Mouse (Mus musculus): Measurements from ENCODE around the gene Igf2bp1. TPM values are rescaled to one million over a fixed set of nuclear protein-coding genes. Genes with fewer than 3 reads are reported as not detected.

Gene Igf2bp1
- 11.9 and 13.4 TPM in 2 replicates for polyA plus RNA-seq (2012; rRNA removed)

- no peak for TF ChIP-seq CTCF (IDR thresholded peaks at IDR 0.05; ENCODE audit: borderline replicate concordance, extremely low read depth, insufficient read depth, insufficient read length)
- no peak for TF ChIP-seq POLR2A (IDR thresholded peaks at IDR 0.05; ENCODE audit: borderline replicate concordance, extremely low read depth, insufficient read depth, insufficient read length, poor library complexity, severe bottlenecking)
- peak; percentile 91 for DNase-seq (ENCODE audit: low read depth)
These were observed at the start of gene Igf2bp1 for GRCm38 (mm10) chr11:96005403-96006271. TSS of gene Igf2bp1 (minus strand) at chr11:96005940.

GRCm38 (mm10) chr11:96050854-96051253 is 45.1 kb upstream of the Igf2bp1 start:
- DNase-seq (ENCODE audit: low read depth): no peak
- no peak for TF ChIP-seq CTCF (IDR thresholded peaks at IDR 0.05; ENCODE audit: borderline replicate concordance, extremely low read depth, insufficient read depth, insufficient read length)
- no peak for TF ChIP-seq POLR2A (IDR thresholded peaks at IDR 0.05; ENCODE audit: borderline replicate concordance, extremely low read depth, insufficient read depth, insufficient read length, poor library complexity, severe bottlenecking)

- TF ChIP-seq POLR2A (IDR thresholded peaks at IDR 0.05; ENCODE audit: borderline replicate concordance, extremely low read depth, insufficient read depth, insufficient read length, poor library complexity, severe bottlenecking) (no peak), CTCF (IDR thresholded peaks at IDR 0.05; ENCODE audit: borderline replicate concordance, extremely low read depth, insufficient read depth, insufficient read length) (no peak)
- DNase-seq (ENCODE audit: low read depth): no peak
These were observed 44.2 kb upstream of the Igf2bp1 start for GRCm38 (mm10) chr11:96049939-96050338.

GRCm38 (mm10) chr11:96047469-96048373 is 42.0 kb upstream of the Igf2bp1 start:
- DNase-seq (ENCODE audit: low read depth): no peak
- TF ChIP-seq CTCF (IDR thresholded peaks at IDR 0.05; ENCODE audit: borderline replicate concordance, extremely low read depth, insufficient read depth, insufficient read length): no peak
- no peak for TF ChIP-seq POLR2A (IDR thresholded peaks at IDR 0.05; ENCODE audit: borderline replicate concordance, extremely low read depth, insufficient read depth, insufficient read length, poor library complexity, severe bottlenecking)

GRCm38 (mm10) chr11:96046793-96047192 is 41.1 kb upstream of the Igf2bp1 start:
- DNase-seq (ENCODE audit: low read depth): no peak
- TF ChIP-seq CTCF (IDR thresholded peaks at IDR 0.05; ENCODE audit: borderline replicate concordance, extremely low read depth, insufficient read depth, insufficient read length): no peak
- TF ChIP-seq POLR2A (IDR thresholded peaks at IDR 0.05; ENCODE audit: borderline replicate concordance, extremely low read depth, insufficient read depth, insufficient read length, poor library complexity, severe bottlenecking): no peak

- no peak for TF ChIP-seq POLR2A (IDR thresholded peaks at IDR 0.05; ENCODE audit: borderline replicate concordance, extremely low read depth, insufficient read depth, insufficient read length, poor library complexity, severe bottlenecking)
- no peak for TF ChIP-seq CTCF (IDR thresholded peaks at IDR 0.05; ENCODE audit: borderline replicate concordance, extremely low read depth, insufficient read depth, insufficient read length)
- DNase-seq (ENCODE audit: low read depth): no peak
These were observed 40.3 kb upstream of the Igf2bp1 start for GRCm38 (mm10) chr11:96046028-96046427.

- TF ChIP-seq CTCF (IDR thresholded peaks at IDR 0.05; ENCODE audit: borderline replicate concordance, extremely low read depth, insufficient read depth, insufficient read length) (no peak), POLR2A (IDR thresholded peaks at IDR 0.05; ENCODE audit: borderline replicate concordance, extremely low read depth, insufficient read depth, insufficient read length, poor library complexity, severe bottlenecking) (no peak)
- no peak for DNase-seq (ENCODE audit: low read depth)
These were observed 39.2 kb upstream of the Igf2bp1 start for GRCm38 (mm10) chr11:96044803-96045567.

- DNase-seq (ENCODE audit: low read depth): no peak
- TF ChIP-seq POLR2A (IDR thresholded peaks at IDR 0.05; ENCODE audit: borderline replicate concordance, extremely low read depth, insufficient read depth, insufficient read length, poor library complexity, severe bottlenecking) (no peak), CTCF (IDR thresholded peaks at IDR 0.05; ENCODE audit: borderline replicate concordance, extremely low read depth, insufficient read depth, insufficient read length) (no peak)
These were observed 32.8 kb upstream of the Igf2bp1 start for GRCm38 (mm10) chr11:96038560-96038959.

- no peak for DNase-seq (ENCODE audit: low read depth)
- TF ChIP-seq CTCF (IDR thresholded peaks at IDR 0.05; ENCODE audit: borderline replicate concordance, extremely low read depth, insufficient read depth, insufficient read length) (no peak), POLR2A (IDR thresholded peaks at IDR 0.05; ENCODE audit: borderline replicate concordance, extremely low read depth, insufficient read depth, insufficient read length, poor library complexity, severe bottlenecking) (no peak)
These were observed 31.8 kb upstream of the Igf2bp1 start for GRCm38 (mm10) chr11:96037499-96037898.

- no peak for DNase-seq (ENCODE audit: low read depth)
- TF ChIP-seq CTCF (IDR thresholded peaks at IDR 0.05; ENCODE audit: borderline replicate concordance, extremely low read depth, insufficient read depth, insufficient read length): no peak
- TF ChIP-seq POLR2A (IDR thresholded peaks at IDR 0.05; ENCODE audit: borderline replicate concordance, extremely low read depth, insufficient read depth, insufficient read length, poor library complexity, severe bottlenecking): no peak
These were observed 29.4 kb upstream of the Igf2bp1 start for GRCm38 (mm10) chr11:96035133-96035532.

All from brain, embryonic 14.5 days (tissue).